Mouse (Mus musculus): ENCODE data around the gene Olfr553. TPM values are rescaled to one million over a fixed set of nuclear protein-coding genes. Genes with fewer than 3 reads are reported as not detected.
"Not testable (repeated sequence)": the region's sequence is repeated elsewhere in the genome, so short reads cannot be mapped to it uniquely, and the experiment has no call there.

Gene Olfr553
- total RNA-seq (2014; fragmentation: Nextera tagmentation) (not detected in 2 replicates), total RNA-seq (2017) (0.12 and 0.22 TPM in 2 replicates), polyA plus RNA-seq (2012) (not detected in 2 replicates)

GRCm38 (mm10) chr7:102618118-102618517 lies at the start of gene Olfr553:
Gene Olfr553 (minus strand): TSS chr7:102618218.
- no peaks in the 10 kb centered on the region for H3K36me3 ChIP-seq (replicated peaks)
- ATAC-seq (ENCODE audit: extremely low read depth, insufficient number of reproducible peaks, low FRiP score, poor library complexity, severe bottlenecking) = no peak

DNA sequence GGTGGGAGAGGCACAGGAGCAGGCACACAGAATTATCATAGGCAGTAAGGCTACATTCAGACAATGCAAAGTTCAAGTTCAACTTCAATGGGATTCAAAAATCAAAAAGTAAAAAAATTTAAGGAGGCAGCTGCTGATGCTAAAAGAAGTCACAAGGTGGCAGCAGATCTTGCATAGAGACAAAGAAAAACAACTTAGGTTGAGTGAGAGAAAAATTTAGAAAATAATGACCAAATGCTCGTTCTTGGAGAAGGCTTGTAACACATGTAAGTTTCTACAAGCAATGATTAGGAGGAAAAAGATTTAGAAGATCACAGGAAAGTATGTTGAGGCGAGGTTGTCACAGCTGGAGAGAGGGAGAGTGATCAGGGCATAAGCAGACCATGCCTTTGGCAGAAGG lies 47.4 kb upstream of the Olfr553 start:
- no peak for ATAC-seq (ENCODE audit: extremely low read depth, insufficient number of reproducible peaks, low FRiP score, poor library complexity, severe bottlenecking)
- TF ChIP-seq GATA2 (IDR thresholded peaks at IDR 0.05; ENCODE audit: borderline replicate concordance, low read depth, low read length) = no peak
- TF ChIP-seq POLR2AphosphoS5 (IDR thresholded peaks at IDR 0.05; ENCODE audit: insufficient replicate concordance, low read depth, low read length) = no peak
- TF ChIP-seq TAL1 (conservative IDR thresholded peaks at IDR 0.05; ENCODE audit: low read depth, low read length) = no peak
- TF ChIP-seq GATA1 (IDR thresholded peaks at IDR 0.05; ENCODE audit: borderline replicate concordance, low read length) = no peak
- no peak for TF ChIP-seq CTCF (IDR thresholded peaks at IDR 0.05; ENCODE audit: low read depth, low read length)

More at GRCm38 (mm10) chr7:102618118-102618517, at the start of gene Olfr553:
- Histone ChIP-seq H3K27me3 (ENCODE audit: insufficient read depth, low read length) (no peaks in the 10 kb centered on the region), H3K4me1 (ENCODE audit: insufficient read depth, low read depth, low read length) (no peaks in the 10 kb centered on the region), H3K9me3 (replicated peaks) (no peaks in the 10 kb centered on the region), H3K4me3 (ENCODE audit: low read depth, low read length) (no peak within 1 kb of the TSS)
- TF ChIP-seq CTCF (IDR thresholded peaks at IDR 0.05; ENCODE audit: low read depth, low read length) (no peak), GATA1 (IDR thresholded peaks at IDR 0.05; ENCODE audit: borderline replicate concordance, low read length) (no peak), GATA2 (IDR thresholded peaks at IDR 0.05; ENCODE audit: borderline replicate concordance, low read depth, low read length) (no peak), TAL1 (conservative IDR thresholded peaks at IDR 0.05; ENCODE audit: low read depth, low read length) (no peak), POLR2AphosphoS5 (IDR thresholded peaks at IDR 0.05; ENCODE audit: insufficient replicate concordance, low read depth, low read length) (no peak)
- DNase-seq (ENCODE audit: low spot score) = no peak

GRCm38 (mm10) chr7:102664599-102664998 lies 46.6 kb upstream of the Olfr553 start, which contains the start of gene Olfr556:
Gene Olfr556 (plus strand): TSS chr7:102664899.
- Histone ChIP-seq H3K4me1 (ENCODE audit: insufficient read depth, low read depth, low read length) (no peaks in the 10 kb centered on the region), H3K27me3 (ENCODE audit: insufficient read depth, low read length) (peaks cover 6% of the 10 kb centered on the region; the same call in 1 of the 2 replicates), H3K36me3 (replicated peaks) (no peaks in the 10 kb centered on the region), H3K4me3 (ENCODE audit: low read depth, low read length) (no peak within 1 kb of the TSS), H3K9me3 (replicated peaks) (no peaks in the 10 kb centered on the region)
- TF ChIP-seq TAL1 (conservative IDR thresholded peaks at IDR 0.05; ENCODE audit: low read depth, low read length) (no peak), POLR2AphosphoS5 (IDR thresholded peaks at IDR 0.05; ENCODE audit: insufficient replicate concordance, low read depth, low read length) (no peak), GATA2 (IDR thresholded peaks at IDR 0.05; ENCODE audit: borderline replicate concordance, low read depth, low read length) (no peak), CTCF (IDR thresholded peaks at IDR 0.05; ENCODE audit: low read depth, low read length) (no peak), GATA1 (IDR thresholded peaks at IDR 0.05; ENCODE audit: borderline replicate concordance, low read length) (no peak)
- DNase-seq (ENCODE audit: low spot score) (no peak), ATAC-seq (ENCODE audit: extremely low read depth, insufficient number of reproducible peaks, low FRiP score, poor library complexity, severe bottlenecking) (no peak)

More for the DNA sequence above, 47.4 kb upstream of the Olfr553 start:
- H3K4me1 ChIP-seq (ENCODE audit: insufficient read depth, low read depth, low read length) = no peaks in the 10 kb centered on the region
- H3K36me3 ChIP-seq (replicated peaks) = no peaks in the 10 kb centered on the region
- no peak for DNase-seq (ENCODE audit: low spot score)
- H3K27me3 ChIP-seq (ENCODE audit: insufficient read depth, low read length) = peaks cover 6% of the 10 kb centered on the region; the same call in 1 of the 2 replicates
- no peak overlapping the region for H3K4me3 ChIP-seq (ENCODE audit: low read depth, low read length)
- H3K9me3 ChIP-seq (replicated peaks) = no peaks in the 10 kb centered on the region

- no peak for ATAC-seq (ENCODE audit: extremely low read depth, insufficient number of reproducible peaks, low FRiP score, poor library complexity, severe bottlenecking)
- TF ChIP-seq TAL1 (conservative IDR thresholded peaks at IDR 0.05; ENCODE audit: low read depth, low read length) (no peak), GATA2 (IDR thresholded peaks at IDR 0.05; ENCODE audit: borderline replicate concordance, low read depth, low read length) (no peak), GATA1 (IDR thresholded peaks at IDR 0.05; ENCODE audit: borderline replicate concordance, low read length) (no peak), CTCF (IDR thresholded peaks at IDR 0.05; ENCODE audit: low read depth, low read length) (no peak), POLR2AphosphoS5 (IDR thresholded peaks at IDR 0.05; ENCODE audit: insufficient replicate concordance, low read depth, low read length) (no peak)
Measured at GRCm38 (mm10) chr7:102658523-102658922, 40.5 kb upstream of the Olfr553 start, which contains the start of gene Olfr555. Gene Olfr555 (plus strand): TSS chr7:102658823.

GRCm38 (mm10) chr7:102644945-102645344 lies 26.9 kb upstream of the Olfr553 start:
- not testable (repeated sequence) for ATAC-seq (ENCODE audit: extremely low read depth, insufficient number of reproducible peaks, low FRiP score, poor library complexity, severe bottlenecking); H3K9me3 ChIP-seq (replicated peaks); H3K27me3 ChIP-seq (ENCODE audit: insufficient read depth, low read length); DNase-seq (ENCODE audit: low spot score); H3K4me1 ChIP-seq (ENCODE audit: insufficient read depth, low read depth, low read length); H3K36me3 ChIP-seq (replicated peaks); H3K4me3 ChIP-seq (ENCODE audit: low read depth, low read length)

More at GRCm38 (mm10) chr7:102658523-102658922, 40.5 kb upstream of the Olfr553 start, which contains the start of gene Olfr555:
- no peak for DNase-seq (ENCODE audit: low spot score)
- no peak within 1 kb of the TSS for H3K4me3 ChIP-seq (ENCODE audit: low read depth, low read length)
- H3K27me3 ChIP-seq (ENCODE audit: insufficient read depth, low read length) = no peaks in the 10 kb centered on the region
- no peaks in the 10 kb centered on the region for H3K4me1 ChIP-seq (ENCODE audit: insufficient read depth, low read depth, low read length)
- H3K36me3 ChIP-seq (replicated peaks) = no peaks in the 10 kb centered on the region
- no peaks in the 10 kb centered on the region for H3K9me3 ChIP-seq (replicated peaks)

DNA sequence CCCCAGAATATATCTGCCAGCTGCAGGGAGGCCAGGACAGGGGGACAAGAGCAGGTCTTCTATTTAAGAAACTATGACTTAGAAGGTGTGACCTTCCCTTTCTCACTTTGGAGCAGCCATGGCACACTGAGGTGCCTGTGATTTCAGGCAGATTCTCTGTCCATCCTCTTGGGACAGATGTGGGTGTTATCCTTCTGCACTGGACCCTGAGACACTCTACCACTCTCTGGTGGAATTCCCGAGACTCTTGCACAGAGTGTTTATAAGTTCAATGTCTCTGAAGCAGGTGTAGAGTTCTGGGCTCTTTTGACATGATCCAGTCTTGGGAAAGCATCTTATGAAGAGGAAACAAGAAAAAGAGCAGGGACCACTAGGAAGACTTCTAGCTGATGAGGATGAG lies 20.1 kb upstream of the Olfr553 start, which contains the start of gene Olfr554:
Gene Olfr554 (plus strand): TSS at position 301 of the 400 bp plus-strand sequence.
- no peaks in the 10 kb centered on the region for H3K4me1 ChIP-seq (ENCODE audit: insufficient read depth, low read depth, low read length)
- DNase-seq (ENCODE audit: low spot score) (no peak), ATAC-seq (ENCODE audit: extremely low read depth, insufficient number of reproducible peaks, low FRiP score, poor library complexity, severe bottlenecking) (no peak)
- no peaks in the 10 kb centered on the region for H3K9me3 ChIP-seq (replicated peaks)
- no peaks in the 10 kb centered on the region for H3K36me3 ChIP-seq (replicated peaks)
- H3K4me3 ChIP-seq (ENCODE audit: low read depth, low read length) = no peak within 1 kb of the TSS
- TF ChIP-seq TAL1 (conservative IDR thresholded peaks at IDR 0.05; ENCODE audit: low read depth, low read length) (no peak), GATA1 (IDR thresholded peaks at IDR 0.05; ENCODE audit: borderline replicate concordance, low read length) (no peak), GATA2 (IDR thresholded peaks at IDR 0.05; ENCODE audit: borderline replicate concordance, low read depth, low read length) (no peak), CTCF (IDR thresholded peaks at IDR 0.05; ENCODE audit: low read depth, low read length) (no peak), POLR2AphosphoS5 (IDR thresholded peaks at IDR 0.05; ENCODE audit: insufficient replicate concordance, low read depth, low read length) (no peak)
- H3K27me3 ChIP-seq (ENCODE audit: insufficient read depth, low read length) = no peaks in the 10 kb centered on the region
